Mouse (Mus musculus) ES-E14 (cell line): ENCODE measurements at regions not wholly inside any gene's neighbourhood (a gene's known extent, or its start where the extent isn't known, plus 50 kb on each side); places are given as distances from the start of the nearest gene placed in this dataset.

Experiments
- DNase-seq: peaks from one replicate; pipeline ENCODE4 v3.0.0-alpha.2; 2013; ENCODE audit warnings: low read depth, low spot score
- H3K27ac ChIP-seq: 2 replicates; pipeline ENCODE4 v1.5.1; 2012; ENCODE audit warnings: low read depth, mild to moderate bottlenecking, low read length, moderate library complexity, mixed read lengths; ENCODE audit not compliant: poor library complexity, insufficient read depth, severe bottlenecking
- H3K36me3 ChIP-seq: 2 replicates; pipeline ENCODE4 v1.6.1; 2012; ENCODE audit warnings: mild to moderate bottlenecking, low read length, moderate library complexity, mixed read lengths; ENCODE audit not compliant: control insufficient read depth, poor library complexity, insufficient read depth, severe bottlenecking
- H3K4me1 ChIP-seq, 2 experiments: fragments of 150-350 bp in 1 of 2; sonication (generic) in 1 of 2; 2 replicates each; pipeline ENCODE4 v1.6.1; 2012; ENCODE audit warnings: low read length in 2 of 2, mild to moderate bottlenecking in 1 of 2, mixed read lengths in 1 of 2; ENCODE audit not compliant: control insufficient read depth in 2 of 2, insufficient read depth in 2 of 2, poor library complexity in 1 of 2
- H3K4me3 ChIP-seq, 2 experiments: fragments of 150-350 bp in 1 of 2; sonication (generic) in 1 of 2; 2 replicates each; pipeline ENCODE4 v1.5.1; 2012; ENCODE audit warnings: low read length in 2 of 2, low read depth in 1 of 2, mild to moderate bottlenecking in 1 of 2, mixed read lengths in 1 of 2; ENCODE audit not compliant: insufficient read depth in 1 of 2, poor library complexity in 1 of 2, severe bottlenecking in 1 of 2
- H3K9ac ChIP-seq: 2 replicates; pipeline ENCODE4 v1.6.1; 2012; ENCODE audit warnings: low read depth, mild to moderate bottlenecking, low read length, mixed read lengths; ENCODE audit not compliant: poor library complexity, insufficient read depth, severe bottlenecking
- H3K9me3 ChIP-seq: fragments of 150-350 bp; sonication (generic); 2 replicates; pipeline ENCODE4 v1.6.1; 2012; ENCODE audit warnings: low read depth, mild to moderate bottlenecking, low read length; ENCODE audit not compliant: control insufficient read depth, insufficient read depth
- CHD2 ChIP-seq: IDR thresholded peaks from 2 replicates; pipeline ENCODE4 v1.6.1; 2014; ENCODE audit warnings: mild to moderate bottlenecking, low read depth, low read length, inconsistent platforms
- HCFC1 ChIP-seq: IDR thresholded peaks from 2 replicates; pipeline ENCODE4 v1.6.1; 2012; ENCODE audit warnings: low read length, inconsistent platforms, borderline replicate concordance; ENCODE audit not compliant: insufficient read depth
- MAFK ChIP-seq: IDR thresholded peaks from 2 replicates; pipeline ENCODE4 v1.6.1; 2014; ENCODE audit warnings: mild to moderate bottlenecking, low read depth, low read length, inconsistent platforms; ENCODE audit not compliant: insufficient read depth
- ZC3H11A ChIP-seq: IDR thresholded peaks from 2 replicates; pipeline ENCODE4 v1.6.1; 2012; ENCODE audit warnings: low read depth, mild to moderate bottlenecking, inconsistent platforms, low read length, borderline replicate concordance
- ZNF384 ChIP-seq: IDR thresholded peaks from 2 replicates; pipeline ENCODE4 v1.6.1; 2012; ENCODE audit warnings: low read depth, low read length, inconsistent platforms
- in situ Hi-C, 2 experiments: fragments of 600-800 bp; cut with MboI; formaldehyde crosslinking; loops; one replicate each; pipeline ENCODE4 v1.15.1; 2025; ENCODE audit warnings: low sequenced_read_pairs in 2 of 2, inconsistent platforms in 1 of 2; ENCODE audit not compliant: unreplicated experiment in 2 of 2

- no peak overlapping the region for H3K27ac ChIP-seq
- H3K4me3 ChIP-seq = peak overlapping the region in 1 of 2 experiments; percentile 32; a peak in 1 of 4 replicates
- H3K9ac ChIP-seq = no peak overlapping the region
- H3K9me3 ChIP-seq = no peaks in the 10 kb centered on the region
- in situ Hi-C loops = no loop called here
- DNase-seq = no peak
- H3K36me3 ChIP-seq = no peaks in the 10 kb centered on the region
- no peak for TF ChIP-seq HCFC1
- TF ChIP-seq CHD2 = no peak
- no peak for TF ChIP-seq ZC3H11A
- TF ChIP-seq ZNF384 = no peak
- no peak for TF ChIP-seq MAFK
- H3K4me1 ChIP-seq = no peaks in the 10 kb centered on the region
These were observed 63.8 kb upstream of the Srsf6 start for GRCm38 (mm10) chr2:162867516-162868029.

- no peak overlapping the region for H3K4me3 ChIP-seq
These were observed 64.6 kb upstream of the Srsf6 start for GRCm38 (mm10) chr2:162866613-162867314.

GRCm38 (mm10) chr2:162864571-162864970, 66.8 kb upstream of the Srsf6 start:
- H3K27ac ChIP-seq = no peak overlapping the region
- no peaks in the 10 kb centered on the region for H3K4me1 ChIP-seq
- no peak overlapping the region for H3K9ac ChIP-seq
- no peaks in the 10 kb centered on the region for H3K9me3 ChIP-seq
- DNase-seq = no peak
- H3K4me3 ChIP-seq = no peak overlapping the region
- no peak for TF ChIP-seq ZNF384
- no peak for TF ChIP-seq MAFK
- TF ChIP-seq HCFC1 = no peak
- no peak for TF ChIP-seq CHD2
- no peak for TF ChIP-seq ZC3H11A
- no peaks in the 10 kb centered on the region for H3K36me3 ChIP-seq
- in situ Hi-C loops = no loop called here

More at GRCm38 (mm10) chr2:162866613-162867314, 64.6 kb upstream of the Srsf6 start:
- no peak for DNase-seq
- in situ Hi-C loops = no loop called here
- Histone ChIP-seq H3K36me3 (no peaks in the 10 kb centered on the region), H3K9me3 (no peaks in the 10 kb centered on the region), H3K4me1 (no peaks in the 10 kb centered on the region), H3K9ac (no peak overlapping the region), H3K27ac (no peak overlapping the region)
- TF ChIP-seq ZC3H11A = no peak
- TF ChIP-seq CHD2 = no peak
- no peak for TF ChIP-seq MAFK
- TF ChIP-seq ZNF384 = no peak
- no peak for TF ChIP-seq HCFC1

- Histone ChIP-seq H3K4me3 (no peak overlapping the region), H3K4me1 (no peaks in the 10 kb centered on the region), H3K27ac (no peak overlapping the region), H3K9me3 (no peaks in the 10 kb centered on the region), H3K9ac (no peak overlapping the region), H3K36me3 (no peaks in the 10 kb centered on the region)
- in situ Hi-C loops = no loop called here
- TF ChIP-seq ZNF384 (no peak), HCFC1 (no peak), CHD2 (no peak), MAFK (no peak), ZC3H11A (no peak)
- DNase-seq = no peak
These were observed 76.7 kb upstream of the Srsf6 start for GRCm38 (mm10) chr2:162854606-162855005.
